Mouse (Mus musculus) bone marrow macrophage, adult 2 months (primary cell): Measurements from ENCODE around the gene Eps8. TPM values are rescaled to one million over a fixed set of nuclear protein-coding genes. Genes with fewer than 3 reads are reported as not detected.

Source experiments
- H3K27ac ChIP-seq: 2 replicates; pipeline ENCODE4 v1.5.1; 2012; ENCODE audit warnings: low read depth, low read length; ENCODE audit not compliant: insufficient read depth
- H3K4me1 ChIP-seq: 2 replicates; pipeline ENCODE4 v1.6.1; 2012; ENCODE audit warnings: low read length; ENCODE audit not compliant: control insufficient read depth, insufficient read depth
- H3K4me3 ChIP-seq: 2 replicates; pipeline ENCODE4 v1.5.1; 2012; ENCODE audit warnings: mild to moderate bottlenecking, low read length, moderate library complexity; ENCODE audit not compliant: insufficient read depth
- CTCF ChIP-seq: IDR thresholded peaks from 2 replicates; pipeline ENCODE4 v1.5.1; 2012; ENCODE audit warnings: low read depth, mild to moderate bottlenecking, low read length, moderate library complexity
- POLR2A ChIP-seq: IDR thresholded peaks from 2 replicates; pipeline ENCODE4 v1.6.1; 2012; ENCODE audit warnings: mild to moderate bottlenecking, low read depth, low read length, borderline replicate concordance
- polyA plus RNA-seq: library from polyadenylated mRNA; stranded (reverse); fragments of >200 nt; gene quantifications from 2 replicates; pipeline ENCODE4 v1.2.4, GENCODE M21; 2012; ENCODE audit not compliant: missing spikeins, insufficient read depth, insufficient read length

Eps8 gene
- polyA plus RNA-seq, 1 experiment: 9.0 TPM

DNA sequence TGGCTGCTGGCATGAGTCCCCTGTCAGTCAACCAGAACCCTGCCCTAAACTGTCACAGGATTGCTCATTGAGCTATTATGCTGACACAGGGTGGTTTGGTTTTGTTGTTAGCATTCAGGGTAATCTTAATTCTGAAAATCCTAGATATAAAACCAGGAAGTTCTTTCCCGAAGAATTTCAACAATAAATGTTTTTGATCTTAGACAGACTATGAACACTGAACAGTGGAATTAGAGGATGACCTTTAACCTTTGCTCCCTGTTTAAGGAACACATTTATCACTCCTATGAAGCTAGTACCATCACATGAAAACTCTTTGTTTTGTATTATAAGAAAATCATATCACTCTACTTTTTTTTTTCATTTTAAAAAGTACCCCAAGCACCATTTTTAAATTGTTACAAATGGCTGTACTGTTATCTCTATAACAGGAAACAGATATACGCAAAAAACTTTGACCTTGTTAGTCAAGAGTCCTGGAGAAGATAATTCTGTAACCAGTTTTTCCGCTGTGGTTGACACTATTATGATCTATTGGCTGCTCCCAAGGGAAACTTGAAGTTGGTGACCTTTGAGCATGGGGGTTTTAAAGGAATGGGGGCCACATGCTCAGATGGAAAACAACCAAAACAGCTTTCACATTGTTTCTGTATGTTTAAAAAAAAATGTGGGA lies 149.0 kb downstream of the Eps8 start:
- Histone ChIP-seq H3K4me3 (no peak overlapping the region), H3K4me1 (no peaks in the 10 kb centered on the region; the same call in 1 of the 2 replicates), H3K27ac (no peak overlapping the region)
- no peak for TF ChIP-seq CTCF

DNA sequence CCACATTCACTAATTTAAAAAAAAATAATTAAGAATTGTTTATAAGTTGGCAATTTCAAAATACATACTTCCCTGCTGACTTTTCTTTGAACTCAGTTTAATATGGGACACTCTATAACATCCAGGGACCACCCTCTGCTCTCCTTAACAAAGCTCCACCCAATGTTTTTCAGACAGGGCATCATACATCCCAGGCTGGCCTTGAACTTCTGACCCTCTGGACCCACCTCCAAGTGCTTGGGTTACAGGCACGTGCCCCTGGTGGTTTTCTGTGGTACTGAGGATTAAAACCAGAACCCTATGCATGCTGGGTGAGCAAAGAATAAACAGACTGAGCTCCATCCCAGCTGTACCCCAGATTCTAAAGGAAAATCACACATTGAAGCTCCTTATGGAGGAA lies 150.6 kb downstream of the Eps8 start:
- no peak overlapping the region for H3K4me3 ChIP-seq
- no peak overlapping the region for H3K27ac ChIP-seq
- H3K4me1 ChIP-seq: no peaks in the 10 kb centered on the region; the same call in 1 of the 2 replicates
- TF ChIP-seq CTCF (no peak), POLR2A (no peak)

DNA sequence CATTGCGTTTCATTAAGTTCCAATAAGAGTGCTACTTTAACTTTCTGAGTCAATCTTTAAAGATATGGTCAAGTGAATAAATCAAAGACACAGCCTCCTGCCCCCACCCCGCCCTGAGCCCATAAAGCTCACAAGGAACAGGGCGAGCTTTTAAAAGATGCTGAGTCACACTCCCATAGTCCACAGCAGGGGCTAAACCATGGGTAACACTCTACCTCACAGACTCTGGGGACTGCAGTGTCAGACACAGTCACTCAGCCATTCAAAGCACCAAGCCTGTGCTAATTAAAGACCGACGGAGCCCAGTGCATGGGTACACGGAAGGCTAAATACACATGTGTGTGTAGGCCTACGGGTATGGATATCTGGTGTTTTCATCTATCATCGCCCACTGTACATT lies 151.2 kb downstream of the Eps8 start:
- no peak overlapping the region for H3K4me3 ChIP-seq
- H3K27ac ChIP-seq: no peak overlapping the region
- no peak for TF ChIP-seq CTCF
- TF ChIP-seq POLR2A: no peak
- no peaks in the 10 kb centered on the region; the same call in 1 of the 2 replicates for H3K4me1 ChIP-seq

DNA sequence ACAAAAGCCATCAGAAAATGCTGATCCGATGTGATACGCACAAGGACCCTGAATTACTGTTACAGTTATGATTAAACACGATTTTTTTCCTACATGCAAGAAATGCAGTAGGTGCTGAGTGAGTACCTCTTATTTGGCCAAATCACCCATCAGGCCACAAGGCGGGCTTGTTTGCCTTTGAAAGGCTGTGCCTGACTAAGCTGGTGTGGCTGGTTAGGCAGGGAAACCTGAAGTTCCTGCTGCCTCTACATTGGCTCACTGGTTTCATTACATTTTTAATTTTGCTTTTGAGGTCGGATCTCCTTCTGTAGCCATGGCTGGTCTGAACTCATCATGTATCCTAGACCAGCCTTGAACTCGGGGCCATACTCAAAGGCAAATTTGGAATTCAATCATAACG lies 151.7 kb downstream of the Eps8 start:
- TF ChIP-seq POLR2A (no peak), CTCF (no peak)
- H3K27ac ChIP-seq: no peak overlapping the region

DNA sequence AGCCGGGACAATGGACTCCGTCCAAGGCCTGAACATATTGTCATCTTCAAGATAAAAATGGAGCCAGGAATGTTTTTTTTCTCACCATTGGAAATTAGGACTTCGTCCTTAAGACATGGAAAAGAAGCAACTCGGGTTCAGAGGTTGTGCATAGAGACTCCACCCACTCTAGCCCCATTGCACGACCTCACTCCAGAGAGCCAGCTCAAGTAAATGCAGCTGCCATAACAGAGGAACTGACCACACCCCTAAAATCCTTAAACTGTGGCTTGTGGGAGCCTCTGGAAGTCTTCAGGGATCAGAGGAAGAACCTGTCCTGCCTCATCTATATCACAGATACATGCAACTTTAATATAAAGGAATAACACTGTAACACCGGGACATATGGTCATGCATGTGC lies 155.9 kb downstream of the Eps8 start:
- no peak overlapping the region for H3K4me3 ChIP-seq
- no peak overlapping the region for H3K27ac ChIP-seq
- no peaks in the 10 kb centered on the region; the same call in 1 of the 2 replicates for H3K4me1 ChIP-seq
- TF ChIP-seq CTCF (no peak), POLR2A (no peak)

More for the DNA sequence above, 151.7 kb downstream of the Eps8 start:
- H3K4me3 ChIP-seq: no peak overlapping the region
- no peaks in the 10 kb centered on the region; the same call in 1 of the 2 replicates for H3K4me1 ChIP-seq

DNA sequence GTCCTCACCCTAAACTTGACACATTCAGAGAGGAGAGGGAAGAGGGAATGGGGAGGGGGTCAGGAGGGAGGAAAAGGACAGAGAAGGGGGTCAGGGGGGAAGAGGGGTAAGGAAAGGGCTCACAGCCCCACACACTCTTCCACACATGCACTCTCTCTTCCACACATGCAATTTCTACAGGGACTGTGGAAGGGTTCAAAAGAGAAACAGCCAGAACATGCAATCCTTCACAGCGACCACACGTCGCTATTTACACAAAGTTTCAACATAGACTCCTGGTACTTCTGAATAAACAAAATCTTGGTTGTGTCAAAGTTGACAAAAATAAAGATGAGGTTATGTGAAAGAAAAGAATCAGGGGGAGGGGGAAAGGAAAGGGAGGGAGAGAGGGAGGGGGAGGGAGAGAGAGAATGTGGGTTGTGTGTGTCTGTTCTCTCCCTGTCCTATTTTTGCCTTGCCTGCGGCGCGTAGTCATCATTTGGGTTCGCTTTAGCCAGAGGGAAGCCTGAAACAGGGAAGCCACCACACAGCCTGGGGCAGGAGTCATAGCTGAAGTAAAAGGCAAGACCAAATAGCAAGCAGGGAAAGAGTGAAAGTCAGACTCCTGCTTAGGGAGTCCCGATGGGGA lies 157.4 kb downstream of the Eps8 start:
- TF ChIP-seq CTCF (no peak), POLR2A (no peak)
- H3K27ac ChIP-seq: no peak overlapping the region
- no peak overlapping the region for H3K4me3 ChIP-seq
- H3K4me1 ChIP-seq: no peaks in the 10 kb centered on the region

DNA sequence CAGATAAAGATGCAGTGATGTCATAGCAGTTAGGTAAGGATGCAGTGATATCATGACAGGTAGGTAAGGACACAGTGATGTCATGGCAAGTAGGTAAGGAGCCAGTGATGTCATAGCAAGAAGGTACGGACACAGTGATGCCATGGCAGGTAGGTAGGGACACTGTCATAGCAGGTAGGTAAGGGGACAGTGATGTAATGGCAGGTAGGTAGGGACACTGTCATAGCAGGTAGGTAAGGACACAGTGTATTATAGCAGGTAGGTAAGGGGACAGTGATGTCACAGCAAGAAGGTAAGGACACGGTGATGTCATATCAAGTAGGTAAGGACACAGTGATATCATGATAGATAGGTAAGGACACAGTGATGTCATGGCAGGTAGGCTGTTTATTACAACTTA lies 158.1 kb downstream of the Eps8 start:
- H3K4me3 ChIP-seq: no peak overlapping the region
- no peak overlapping the region for H3K27ac ChIP-seq
- no peaks in the 10 kb centered on the region for H3K4me1 ChIP-seq
- TF ChIP-seq POLR2A (no peak), CTCF (no peak)

DNA sequence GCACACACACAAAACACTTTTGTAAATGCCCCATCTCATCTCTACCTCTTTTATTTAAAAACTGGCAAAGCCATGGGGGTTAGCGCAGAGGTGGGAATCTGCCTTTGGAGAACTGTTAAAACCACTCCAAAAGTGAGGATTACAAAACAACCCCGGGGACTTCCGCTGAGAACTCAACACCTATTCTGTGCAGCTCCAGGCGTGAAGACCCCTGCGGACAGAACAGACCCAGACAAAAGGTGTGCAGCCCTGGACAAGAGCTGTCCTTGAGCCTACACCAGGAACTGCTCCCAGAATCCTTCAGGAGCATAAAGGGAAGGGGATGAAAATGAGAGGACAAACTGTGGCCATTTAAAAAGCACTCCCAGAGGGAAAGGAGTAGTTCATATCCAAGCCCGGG lies 159.4 kb downstream of the Eps8 start:
- Histone ChIP-seq H3K4me3 (no peak overlapping the region), H3K27ac (no peak overlapping the region), H3K4me1 (no peaks in the 10 kb centered on the region)
- TF ChIP-seq CTCF (no peak), POLR2A (no peak)

DNA sequence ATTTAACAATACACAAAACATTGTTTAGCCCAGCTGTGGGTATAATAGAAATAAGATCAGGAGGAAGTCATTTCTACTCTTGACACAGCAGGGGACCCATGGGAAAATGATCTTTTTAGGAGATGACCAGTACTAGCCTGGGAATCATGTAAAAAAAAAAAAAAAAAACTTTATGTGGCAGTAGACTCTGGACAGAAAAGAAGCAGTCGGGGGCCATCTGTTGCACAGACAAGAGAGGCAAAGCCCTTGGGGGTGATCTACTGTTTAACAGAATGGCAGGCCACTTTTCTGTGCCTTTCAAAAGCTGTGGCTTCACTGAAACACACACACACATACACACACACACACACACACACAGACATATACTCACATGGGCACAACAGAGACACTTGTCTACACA lies 159.9 kb downstream of the Eps8 start:
- TF ChIP-seq POLR2A (no peak), CTCF (no peak)
- no peak overlapping the region for H3K4me3 ChIP-seq
- no peak overlapping the region for H3K27ac ChIP-seq

DNA sequence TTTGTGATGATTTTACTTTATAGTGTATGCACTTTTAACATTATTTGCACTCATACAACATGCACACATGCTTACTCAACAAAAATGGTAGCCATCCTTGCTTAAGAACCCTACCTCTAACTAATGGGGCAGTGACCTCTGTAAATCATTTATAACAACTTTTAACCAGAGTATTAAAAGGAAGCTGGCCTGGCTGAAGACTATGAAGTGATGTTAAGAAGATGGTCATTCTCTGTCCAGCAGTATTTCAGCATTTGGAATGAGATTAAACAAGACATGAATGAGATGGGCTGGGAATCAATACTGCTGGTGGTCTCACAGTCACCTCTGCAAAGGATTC lies 160.6 kb downstream of the Eps8 start:
- H3K4me3 ChIP-seq: no peak overlapping the region
- no peak overlapping the region for H3K27ac ChIP-seq
- TF ChIP-seq CTCF: no peak
- TF ChIP-seq POLR2A: no peak

More for the DNA sequence above, 159.9 kb downstream of the Eps8 start:
- no peaks in the 10 kb centered on the region for H3K4me1 ChIP-seq

More for the DNA sequence above, 160.6 kb downstream of the Eps8 start:
- no peaks in the 10 kb centered on the region for H3K4me1 ChIP-seq
